Mouse (Mus musculus): ENCODE results near the gene Gm26992.

Gm26992 gene

DNA sequence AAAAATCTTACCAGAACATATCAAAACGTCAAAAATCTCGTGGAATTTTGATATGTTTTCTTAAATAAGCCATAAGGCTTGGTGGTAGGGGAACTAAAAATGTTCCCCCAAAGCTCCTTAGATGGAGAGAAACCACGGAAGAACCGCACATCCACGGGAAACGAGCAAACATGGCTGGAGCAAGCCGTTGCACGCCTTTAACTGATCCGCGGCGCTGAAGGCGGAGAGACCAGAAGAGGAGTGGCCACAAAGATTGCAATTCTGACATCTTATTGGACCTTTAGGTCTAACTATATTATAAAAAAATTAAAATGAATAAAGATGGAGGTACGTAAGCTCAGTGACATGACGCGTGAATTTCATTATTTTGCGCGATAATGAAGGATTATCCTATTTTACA is 61.2 kb downstream of the Gm26992 start:
- DNase-seq (ENCODE audit: low spot score in 2 of 2), result peak in 1 of 2 experiments; percentile 58

DNA sequence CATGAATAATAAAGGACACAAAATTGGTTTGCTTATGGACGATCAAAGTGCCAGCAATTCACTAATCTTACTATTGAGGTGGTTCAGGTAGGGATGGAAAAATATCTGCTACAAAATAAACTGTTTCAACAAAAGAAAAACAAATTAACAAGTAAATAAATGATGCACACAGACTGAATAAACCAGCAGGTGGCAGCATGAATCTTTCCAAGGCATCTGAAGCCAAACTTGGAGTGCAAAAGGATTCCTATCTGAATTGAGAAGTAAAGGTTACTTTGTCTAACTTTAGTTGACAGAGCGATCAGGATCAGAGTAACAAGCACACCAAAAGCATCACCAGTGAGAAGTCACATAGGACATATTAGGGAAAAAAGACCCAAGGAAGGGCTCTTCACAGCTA is 62.2 kb downstream of the Gm26992 start:
- DNase-seq (ENCODE audit: low spot score in 2 of 2), result peak in 1 of 2 experiments; percentile 54

DNA sequence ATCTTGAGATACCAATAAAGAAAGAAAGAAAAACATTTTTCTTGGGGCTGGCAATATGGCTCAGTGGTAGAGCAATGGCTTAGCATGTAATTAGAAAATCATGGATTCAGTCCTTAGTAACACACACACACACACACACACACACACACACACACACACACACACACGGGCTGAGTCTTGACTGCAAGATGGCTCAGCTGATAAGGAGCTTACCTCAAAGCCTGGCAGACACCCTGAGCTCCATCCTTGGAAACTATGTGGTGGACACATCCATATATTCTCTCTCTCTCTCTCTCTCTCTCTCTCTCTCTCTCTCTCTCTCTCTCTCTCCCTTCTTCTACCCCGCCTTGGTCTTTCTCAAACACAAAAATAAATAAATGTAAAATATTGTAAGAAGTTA is 69.0 kb downstream of the Gm26992 start:
- no peak for DNase-seq (ENCODE audit: low spot score in 2 of 2)

DNA sequence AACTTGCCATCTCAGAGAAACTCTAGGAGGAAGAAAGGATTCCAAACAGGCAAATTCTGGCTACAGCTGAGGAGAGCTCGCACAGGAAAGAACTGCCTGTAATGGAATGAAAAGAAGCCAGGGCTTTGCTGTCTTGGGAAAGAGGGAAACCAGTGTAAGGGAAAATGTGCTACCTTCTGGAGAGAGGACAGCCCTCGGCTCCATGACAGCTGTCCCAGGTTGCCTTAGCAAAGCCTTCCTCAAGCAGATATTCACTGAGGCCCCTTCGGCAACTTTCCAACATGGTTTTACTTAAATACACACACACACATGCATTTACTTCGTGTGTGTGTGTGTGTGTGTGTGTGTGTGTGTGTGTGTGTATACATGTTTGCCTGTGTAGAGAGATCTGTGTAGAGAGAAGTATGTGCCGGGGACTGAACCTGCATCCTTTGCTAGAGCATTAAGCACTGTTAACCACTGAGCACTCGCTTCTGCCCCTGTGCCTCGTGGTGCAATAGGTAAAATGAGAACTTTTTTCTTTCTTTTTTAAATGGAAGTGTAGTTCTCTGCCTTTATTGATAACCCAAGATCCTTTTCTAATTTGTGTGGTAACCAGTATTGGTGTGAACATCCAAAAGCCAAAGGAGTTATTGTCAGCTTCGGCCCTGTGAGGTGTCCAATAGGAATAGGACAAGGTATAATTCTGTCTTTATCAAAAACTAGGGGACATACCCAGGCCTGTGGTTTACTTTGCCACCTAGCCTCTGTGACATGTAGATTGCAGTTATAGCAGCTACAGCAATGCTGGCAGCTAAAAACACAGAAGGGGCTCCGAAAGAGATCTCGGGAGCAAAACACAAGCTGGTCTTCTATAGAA is 70.8 kb downstream of the Gm26992 start:
- no peak for DNase-seq (ENCODE audit: low spot score in 2 of 2)

DNA sequence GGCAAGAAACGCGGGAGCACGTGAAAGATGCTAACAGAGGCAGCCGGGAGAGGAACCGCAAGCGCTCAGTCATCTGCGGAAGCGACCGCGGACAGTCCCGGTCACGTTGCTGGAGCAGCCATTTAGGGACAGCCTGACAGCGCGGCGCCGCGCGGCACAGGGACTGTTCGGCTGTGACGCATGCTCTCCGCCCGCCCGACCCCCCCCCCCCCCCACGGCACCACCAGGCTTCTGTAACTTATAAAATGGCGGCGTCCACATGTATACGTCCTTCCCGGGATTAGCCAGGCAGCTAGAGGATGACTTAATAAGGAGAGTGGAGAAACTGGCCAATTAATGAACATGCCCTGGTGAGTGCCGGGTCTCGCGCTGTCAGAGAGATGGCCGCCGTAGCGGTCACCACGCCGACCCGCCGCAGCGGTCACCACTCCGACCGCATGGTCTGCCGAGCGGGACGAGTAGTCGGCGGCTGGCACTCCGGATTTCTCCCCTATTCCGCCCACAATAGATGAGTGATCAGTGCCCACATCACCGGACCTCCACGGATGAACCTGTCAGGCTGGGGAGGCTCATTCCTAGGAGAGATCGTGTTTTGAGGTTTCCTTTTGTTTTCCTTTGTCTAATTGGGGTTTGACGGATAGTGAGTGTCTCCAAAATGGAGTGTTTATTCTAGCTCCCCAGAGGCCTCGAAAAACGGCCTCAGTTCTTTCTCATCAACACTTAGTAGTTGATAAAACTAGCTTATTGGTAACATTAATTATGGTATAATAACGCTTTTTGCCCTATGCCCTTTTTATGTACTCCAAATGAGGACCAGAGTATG is 71.8 kb downstream of the Gm26992 start:
- peak; percentile 20 to 60 for DNase-seq (ENCODE audit: low spot score in 2 of 2)

DNA sequence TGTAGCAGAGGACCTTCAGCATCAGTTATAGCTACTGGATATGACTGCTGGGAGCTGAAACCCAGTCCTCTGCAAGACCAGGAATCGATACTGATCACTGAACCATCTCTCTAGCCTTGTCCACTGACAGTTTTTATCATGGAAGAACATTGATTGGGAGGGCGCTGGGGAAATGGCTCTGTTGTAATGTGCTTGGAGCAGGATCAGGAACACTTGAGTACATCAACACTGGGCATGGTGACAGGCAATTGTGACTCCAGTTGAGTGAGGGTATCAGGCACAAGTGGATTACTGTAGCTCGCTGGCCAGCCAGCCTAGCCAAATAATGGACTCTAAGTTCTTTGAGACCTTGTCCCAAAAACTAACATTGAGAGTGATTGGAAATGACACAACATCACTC is 77.6 kb downstream of the Gm26992 start:
- DNase-seq (ENCODE audit: low spot score in 2 of 2), result no peak

DNA sequence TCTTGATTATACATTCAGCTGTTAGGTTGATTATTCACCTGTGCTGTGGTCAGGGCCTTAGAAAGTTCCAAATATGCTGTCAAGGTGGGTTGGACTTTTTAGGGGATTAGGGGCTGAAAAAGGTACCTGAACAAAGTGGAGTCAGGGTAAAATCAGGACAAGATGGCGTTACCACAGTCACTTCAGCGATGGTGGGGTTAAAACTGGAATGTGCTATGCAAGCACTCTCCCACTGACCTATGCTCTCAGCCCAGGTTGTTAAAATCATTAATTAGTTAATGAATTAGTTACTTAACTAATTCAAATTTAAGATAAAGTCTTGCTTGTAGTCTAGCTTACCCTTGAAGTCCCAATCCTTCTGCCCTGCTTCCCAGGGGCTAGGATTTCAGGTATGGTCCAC is 78.3 kb downstream of the Gm26992 start:
- no peak for DNase-seq (ENCODE audit: low spot score in 2 of 2)

DNA sequence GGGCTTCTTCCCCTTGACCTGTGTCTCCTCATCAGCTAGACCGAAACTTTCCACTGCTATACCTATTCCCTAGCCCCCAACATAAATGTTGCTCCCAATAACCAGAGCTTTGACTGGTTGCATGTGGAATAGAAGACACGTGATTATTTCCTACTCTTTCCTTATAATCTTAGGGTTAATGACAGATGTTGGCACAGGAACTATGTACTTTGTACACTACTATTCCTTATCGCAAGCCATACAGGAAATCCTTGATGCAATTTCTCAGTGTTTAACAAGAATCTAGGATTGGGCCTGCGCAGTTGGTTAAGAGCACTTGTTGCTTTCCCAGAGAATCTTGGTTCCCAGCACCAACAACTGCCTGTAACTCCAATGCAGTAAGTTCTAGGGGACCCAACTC is 86.4 kb downstream of the Gm26992 start:
- DNase-seq (ENCODE audit: low spot score in 2 of 2), result no peak

DNA sequence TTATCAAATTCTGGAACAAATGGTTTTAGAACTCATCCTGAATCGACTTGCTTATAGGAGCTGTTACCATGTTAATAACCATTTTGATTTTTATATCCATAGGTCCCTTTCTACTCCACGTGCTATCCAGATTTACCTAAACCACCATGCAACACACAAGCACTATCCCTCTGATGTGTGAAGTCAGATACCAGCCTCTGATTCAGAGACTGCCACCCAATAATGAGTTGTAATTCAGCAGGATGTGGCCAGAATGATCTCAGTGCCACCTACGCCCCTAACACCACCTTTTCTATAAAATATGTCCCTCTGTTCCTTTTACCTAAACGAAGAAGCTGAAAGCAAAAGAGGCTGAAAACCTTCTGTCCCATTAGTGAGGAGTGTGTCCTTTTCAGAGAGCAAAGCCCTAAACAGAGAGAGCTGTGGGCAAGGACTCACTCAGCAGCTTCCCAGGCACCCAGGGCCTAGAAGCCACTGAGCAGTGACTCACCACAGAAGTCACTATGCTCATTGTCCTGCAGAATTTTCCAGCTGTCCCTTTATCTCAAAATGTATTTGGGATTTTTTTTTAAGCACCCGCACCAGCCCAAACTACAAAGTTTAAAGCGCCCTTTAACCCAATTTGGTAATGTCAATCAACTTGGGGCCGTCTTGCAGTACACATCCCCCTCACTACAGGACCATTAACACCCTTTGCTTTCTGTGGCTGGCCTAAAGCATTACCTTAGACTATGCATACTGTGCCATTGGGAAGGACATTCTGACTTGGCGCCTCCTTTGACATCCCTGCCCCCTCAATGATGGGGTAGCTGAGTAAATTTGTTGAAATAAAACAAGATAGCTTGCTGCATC is 87.6 kb downstream of the Gm26992 start:
- no peak for DNase-seq (ENCODE audit: low spot score in 2 of 2)

DNA sequence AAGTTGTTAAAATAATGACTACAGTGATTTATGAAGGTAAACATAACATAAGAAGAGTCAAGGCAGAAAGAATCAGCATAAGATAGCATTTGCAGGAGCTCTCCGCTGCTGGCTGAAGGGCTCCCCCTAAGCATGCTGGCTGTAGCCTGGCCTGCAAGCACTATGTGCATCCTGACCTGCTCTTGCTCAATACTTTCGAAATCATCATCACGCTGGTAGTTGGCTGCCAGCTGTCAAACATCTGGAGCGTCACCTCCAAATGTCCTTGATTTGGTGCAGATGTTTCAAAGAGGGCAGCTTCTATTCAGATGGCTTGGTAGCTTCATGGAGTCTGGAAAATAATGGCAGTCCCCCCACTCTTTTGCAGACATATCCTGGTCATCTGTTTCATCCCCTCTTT is 93.0 kb downstream of the Gm26992 start:
- DNase-seq (ENCODE audit: low spot score in 2 of 2), result no peak

DNA sequence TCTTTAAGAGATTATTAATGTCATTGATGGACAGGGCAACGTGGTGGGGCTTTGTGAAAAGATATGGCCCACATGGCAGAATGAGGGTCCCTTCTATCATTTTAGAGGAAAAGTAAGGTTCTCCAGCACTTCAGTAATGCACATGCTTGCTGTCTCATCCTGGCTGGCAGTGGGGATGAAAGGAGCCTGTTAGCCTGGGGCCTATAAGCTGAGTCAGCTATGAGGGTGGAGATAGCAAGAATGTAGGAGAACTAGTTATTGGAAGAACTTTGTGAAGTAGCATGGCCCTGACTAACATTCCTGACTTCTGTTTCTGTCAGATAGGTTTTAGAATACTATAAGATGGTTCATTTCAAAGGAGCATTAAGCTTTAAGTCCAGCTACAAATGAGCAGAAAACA is 93.5 kb downstream of the Gm26992 start:
- no peak for DNase-seq (ENCODE audit: low spot score in 2 of 2)

DNA sequence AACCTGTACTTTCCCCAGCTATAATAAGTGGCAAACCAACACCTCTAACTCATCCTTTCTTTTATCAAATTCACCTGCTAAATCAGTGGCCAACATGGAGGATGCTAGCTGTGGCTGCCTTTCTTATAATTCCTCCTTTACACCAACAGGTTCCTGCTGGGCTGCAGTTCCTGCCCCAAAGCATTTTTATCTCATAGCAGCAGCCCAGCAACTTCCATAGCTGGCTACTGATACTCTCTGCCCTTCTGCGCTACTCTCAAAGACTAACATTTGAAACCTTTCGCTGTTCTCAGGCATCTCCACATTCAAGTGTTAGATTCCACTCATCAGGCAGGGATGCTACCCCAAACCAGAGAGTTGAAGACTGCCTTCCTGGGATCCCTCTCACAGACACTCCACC is 97.0 kb downstream of the Gm26992 start:
- no peak for DNase-seq (ENCODE audit: low spot score in 2 of 2)

DNA sequence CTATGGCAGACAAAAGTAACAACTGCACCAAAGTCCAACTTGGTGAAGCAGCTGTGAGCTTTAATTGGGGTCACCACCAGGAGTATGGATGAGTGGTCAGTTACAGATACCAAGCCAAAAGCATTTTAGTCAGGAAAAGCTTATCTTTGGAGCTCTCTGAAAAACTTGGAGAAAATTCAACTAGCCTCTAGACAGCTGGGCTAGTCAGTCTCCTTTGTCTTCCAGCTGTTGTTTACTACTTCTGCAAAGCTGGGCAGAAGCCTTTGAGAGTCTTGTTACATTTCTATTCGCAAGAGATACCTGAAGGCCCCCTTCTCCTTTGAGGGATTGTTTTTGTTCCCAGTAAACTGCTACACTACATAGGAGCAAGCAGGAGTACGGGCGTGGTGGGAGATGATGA is 97.7 kb downstream of the Gm26992 start:
- no peak for DNase-seq (ENCODE audit: low spot score in 2 of 2)

DNA sequence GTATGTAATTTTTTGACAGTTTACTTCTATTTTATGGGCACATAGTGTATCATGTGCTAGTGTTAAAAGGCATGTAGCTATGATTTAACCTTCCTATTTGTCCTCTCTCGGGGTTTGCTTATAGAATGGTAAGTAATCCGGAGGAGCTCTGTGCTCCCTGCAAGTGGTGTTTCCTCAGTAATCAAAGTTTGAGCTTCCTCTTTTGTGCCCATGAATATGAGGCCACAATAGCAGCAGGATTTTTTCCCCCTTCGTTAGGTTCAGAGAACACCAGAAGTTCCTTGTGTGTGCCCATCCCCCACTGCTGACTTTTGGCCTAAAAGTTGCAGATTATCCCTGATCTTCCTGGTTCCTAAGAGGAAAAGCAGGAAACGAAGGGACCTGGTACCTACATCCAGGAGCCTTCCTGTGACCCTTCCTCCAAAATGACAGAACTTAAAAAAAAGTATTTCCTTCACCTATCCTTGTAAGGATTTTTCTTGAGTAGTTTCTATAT is 99.5 kb downstream of the Gm26992 start:
- DNase-seq (ENCODE audit: low spot score in 2 of 2), result no peak

DNA sequence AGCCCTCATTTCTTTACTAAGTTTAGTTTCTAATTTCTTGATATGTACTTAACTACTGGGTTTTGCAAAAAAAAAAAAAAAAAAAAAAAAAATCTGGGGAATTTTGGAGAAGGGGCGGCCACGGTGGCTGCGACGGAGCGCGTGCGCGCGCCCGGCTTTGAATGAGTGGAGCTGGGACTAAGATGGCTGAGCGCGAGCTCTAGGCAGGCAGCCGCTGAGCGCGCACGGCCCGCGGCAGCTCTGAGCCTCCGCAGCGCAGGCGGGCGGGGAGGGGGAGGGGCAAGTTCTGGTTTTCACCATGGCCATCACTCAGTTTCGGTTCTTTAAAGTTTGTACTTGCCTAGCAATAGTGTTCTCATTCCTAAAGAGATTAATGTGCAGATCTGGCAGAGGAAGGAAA is 107.4 kb downstream of the Gm26992 start:
- peak; percentile 22 to 64 for DNase-seq (ENCODE audit: low spot score in 2 of 2)
